Mouse (Mus musculus) heart, postnatal 0 days (tissue): ENCODE results near the gene Aprt. TPM values are rescaled to one million over a fixed set of nuclear protein-coding genes. Genes with fewer than 3 reads are reported as not detected.

Experiments
- ATAC-seq: fragments of 200-750 bp; cut with Nextera tagmentation; 2 replicates; pipeline ENCODE4 v1.8.0; 2017; ENCODE audit warnings: low read depth, moderate number of reproducible peaks, moderate library complexity; ENCODE audit not compliant: insufficient read depth
- DNase-seq: peaks from one replicate; pipeline ENCODE4 v3.0.0-alpha.2; 2016; ENCODE audit warnings: low spot score
- H3K27ac ChIP-seq: fragments of 300-500 bp; sonication (generic); 2 replicates; pipeline ENCODE4 v1.5.1; 2014; ENCODE audit warnings: low read depth, mild to moderate bottlenecking
- H3K27me3 ChIP-seq: fragments of 300-500 bp; sonication (generic); 2 replicates; pipeline ENCODE4 v1.6.1; 2014; ENCODE audit warnings: low read length, mixed read lengths; ENCODE audit not compliant: control insufficient read depth, insufficient read depth
- H3K36me3 ChIP-seq: fragments of 300-500 bp; sonication (generic); replicated peaks from 2 replicates; pipeline ENCODE4 v1.6.1; 2014; ENCODE audit warnings: low read length, mixed read lengths; ENCODE audit not compliant: control insufficient read depth, insufficient read depth
- H3K4me1 ChIP-seq: fragments of 300-500 bp; sonication (generic); 2 replicates; pipeline ENCODE4 v1.6.1; 2014; ENCODE audit warnings: antibody characterized with exemption; ENCODE audit not compliant: control insufficient read depth, insufficient read depth
- H3K4me2 ChIP-seq: fragments of 300-500 bp; sonication (generic); 2 replicates; pipeline ENCODE4 v1.6.1; 2014; ENCODE audit warnings: low read depth, mild to moderate bottlenecking, low read length, moderate library complexity
- H3K4me3 ChIP-seq: fragments of 300-500 bp; sonication (generic); 2 replicates; pipeline ENCODE4 v1.5.1; 2014; ENCODE audit warnings: low read depth, low read length
- H3K9ac ChIP-seq: fragments of 300-500 bp; sonication (generic); replicated peaks from 2 replicates; pipeline ENCODE4 v1.6.1; 2014; ENCODE audit warnings: low read depth, low read length, mixed read lengths
- H3K9me3 ChIP-seq: fragments of 300-500 bp; sonication (generic); replicated peaks from 2 replicates; pipeline ENCODE4 v1.6.1; 2016; ENCODE audit warnings: low read length; ENCODE audit not compliant: control insufficient read depth
- CTCF ChIP-seq: IDR thresholded peaks from 2 replicates; pipeline ENCODE4 v1.5.1; 2016; ENCODE audit warnings: antibody characterized with exemption, control low read depth, low read depth
- EP300 ChIP-seq: IDR thresholded peaks from 2 replicates; pipeline ENCODE4 v1.6.1; 2016; ENCODE audit warnings: antibody characterized with exemption, low read depth
- WGBS: fragments of 180-500 bp; shearing (Covaris S2); extraction: QIAGEN DNeasy Blood & Tissue Kit; methylation state at CpG from one replicate; pipeline ENCODE4 v1.1.7; 2014; 5-methylcytosine and 5-hydroxymethylcytosine counted together
- microRNA-seq: library from miRNA; unstranded; fragments of <30 nt; microRNA quantifications from one replicate; pipeline ENCODE4, GENCODE M21; 2016
- polyA plus RNA-seq: library from polyadenylated mRNA; unstranded; fragments of >200 nt; fragmentation: Nextera tagmentation; extraction: Ambion mirVana; gene quantifications from 2 replicates; pipeline ENCODE4 v1.2.1, GENCODE M21; 2015
- total RNA-seq: library from RNA; depleted of rRNA; stranded (reverse); fragments of >200 nt; gene quantifications from 2 replicates; pipeline ENCODE4 v1.2.3, GENCODE M21; 2014; ENCODE audit warnings: low replicate concordance; rRNA removed

Gene Aprt
- total and polyA plus RNA-seq, 2 experiments from 2014 or later: 112 to 119 TPM

- Histone ChIP-seq H3K27me3 (no peaks in the 10 kb centered on the region), H3K9ac (0 out of 2 replicates have a peak overlapping the region, but pooled peaks have one; percentile 30), H3K4me3 (no peak overlapping the region), H3K27ac (peak overlapping the region; percentile 88), H3K4me2 (peak overlapping the region; percentile 16; the same call in 1 of the 2 replicates), H3K9me3 (no peaks in the 10 kb centered on the region), H3K4me1 (peaks cover 55% of the 10 kb centered on the region), H3K36me3 (no peaks in the 10 kb centered on the region)
- DNase-seq (no peak), ATAC-seq (no peak)
- TF ChIP-seq CTCF (no peak), EP300 (no peak)
- 27% methylated on average over 3 of the region's 3 CpGs for WGBS
Observed at GRCm38 (mm10) chr8:122526084-122526483, 50.6 kb downstream of the Aprt start.

DNA sequence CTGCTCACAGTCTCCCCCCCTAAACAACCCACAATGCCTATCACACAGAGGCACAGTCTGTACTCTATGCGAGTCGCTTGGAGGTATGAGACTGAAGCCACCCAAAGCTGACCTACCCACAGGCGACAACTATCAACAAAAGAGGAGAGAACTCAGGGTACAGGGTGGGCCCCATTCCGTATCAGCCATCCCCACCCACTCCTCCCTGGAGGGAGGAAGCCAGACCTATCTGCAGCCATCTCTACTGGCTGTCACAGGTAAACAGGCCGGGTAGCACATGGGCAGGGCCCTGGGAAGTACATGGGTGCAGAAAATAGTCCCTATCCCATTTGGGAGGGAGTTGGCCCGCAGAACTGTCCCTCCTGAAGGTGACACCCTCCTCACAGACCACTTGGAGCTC is 51.7 kb downstream of the Aprt start:
- Histone ChIP-seq H3K4me1 (peaks cover 56% of the 10 kb centered on the region), H3K27ac (peak overlapping the region; percentile 88), H3K4me3 (no peak overlapping the region), H3K27me3 (no peaks in the 10 kb centered on the region), H3K4me2 (no peak overlapping the region), H3K9ac (no peak overlapping the region), H3K36me3 (no peaks in the 10 kb centered on the region), H3K9me3 (no peaks in the 10 kb centered on the region)
- 74% methylated on average over 6 of the region's 6 CpGs for WGBS
- TF ChIP-seq CTCF (no peak), EP300 (no peak)
- DNase-seq (no peak), ATAC-seq (no peak)

Small RNA genes within 50 kb of the gene (microRNA-seq; reads per million reads assigned to microRNA genes)
- gene Mir6396: not detected

Other genes with a start within 250 kb of the Aprt start
- not detected in 2 replicates for gene Trhr2, start 216.2 kb downstream of the Aprt start, total RNA-seq
- not detected in 2 replicates for gene Trhr2, start 216.2 kb downstream of the Aprt start, polyA plus RNA-seq
- gene Zc3h18, start 200.3 kb downstream of the Aprt start, total RNA-seq: 8.4 and 23.1 TPM in 2 replicates
- 13.9 and 14.4 TPM in 2 replicates for gene Zc3h18, start 200.3 kb downstream of the Aprt start, polyA plus RNA-seq
- not detected in 2 replicates for gene Il17c, start 154.9 kb downstream of the Aprt start, total RNA-seq
- gene Il17c, start 154.9 kb downstream of the Aprt start, polyA plus RNA-seq: not detected in 2 replicates
- 126 and 162 TPM in 2 replicates for gene Cyba, start 144.0 kb downstream of the Aprt start, total RNA-seq
- gene Cyba, start 144.0 kb downstream of the Aprt start, polyA plus RNA-seq: 159 and 160 TPM in 2 replicates
- 5.3 and 13.3 TPM in 2 replicates for gene Mvd, start 133.5 kb downstream of the Aprt start, total RNA-seq
- gene Mvd, start 133.5 kb downstream of the Aprt start, polyA plus RNA-seq: 11.4 and 11.7 TPM in 2 replicates
- gene Snai3, start 116.2 kb downstream of the Aprt start, total RNA-seq: 1.2 TPM in 1 of 2 replicates, not detected in the other
- 0.61 and 1.6 TPM in 2 replicates for gene Snai3, start 116.2 kb downstream of the Aprt start, polyA plus RNA-seq
- 39.7 and 42.7 TPM in 2 replicates for gene Rnf166, start 100.8 kb downstream of the Aprt start, total RNA-seq
- gene Rnf166, start 100.8 kb downstream of the Aprt start, polyA plus RNA-seq: 39.4 and 45.9 TPM in 2 replicates
- 19.5 and 28.4 TPM in 2 replicates for gene Ctu2, start 100.8 kb downstream of the Aprt start, total RNA-seq
- 20.9 and 24.3 TPM in 2 replicates for gene Ctu2, start 100.8 kb downstream of the Aprt start, polyA plus RNA-seq
- 87.0 and 92.7 TPM in 2 replicates for gene Piezo1, start 25.6 kb downstream of the Aprt start, total RNA-seq
- gene Piezo1, start 25.6 kb downstream of the Aprt start, polyA plus RNA-seq: 8.0 and 10.1 TPM in 2 replicates
- gene Cdt1, start 8.9 kb downstream of the Aprt start, total RNA-seq: 27.5 and 52.3 TPM in 2 replicates
- 9.9 and 10.0 TPM in 2 replicates for gene Cdt1, start 8.9 kb downstream of the Aprt start, polyA plus RNA-seq
- gene Galns, start 34.6 kb upstream of the Aprt start, total RNA-seq: 11.6 and 16.1 TPM in 2 replicates
- 5.7 and 7.2 TPM in 2 replicates for gene Galns, start 34.6 kb upstream of the Aprt start, polyA plus RNA-seq
- gene Trappc2l, start 34.7 kb upstream of the Aprt start, total RNA-seq: 3.1 and 5.2 TPM in 2 replicates
- gene Trappc2l, start 34.7 kb upstream of the Aprt start, polyA plus RNA-seq: 68.8 and 70.9 TPM in 2 replicates
- gene Pabpn1l, start 45.8 kb upstream of the Aprt start, total RNA-seq: not detected in 2 replicates
- not detected in 2 replicates for gene Pabpn1l, start 45.8 kb upstream of the Aprt start, polyA plus RNA-seq
- gene Cbfa2t3, start 122.2 kb upstream of the Aprt start, total RNA-seq: 1.1 and 3.6 TPM in 2 replicates
- 4.3 and 4.4 TPM in 2 replicates for gene Cbfa2t3, start 122.2 kb upstream of the Aprt start, polyA plus RNA-seq
- 17.7 and 22.6 TPM in 2 replicates for gene Acsf3, start 198.6 kb upstream of the Aprt start, total RNA-seq
- 18.1 and 19.3 TPM in 2 replicates for gene Acsf3, start 198.6 kb upstream of the Aprt start, polyA plus RNA-seq